In the genomic region with DNA sequence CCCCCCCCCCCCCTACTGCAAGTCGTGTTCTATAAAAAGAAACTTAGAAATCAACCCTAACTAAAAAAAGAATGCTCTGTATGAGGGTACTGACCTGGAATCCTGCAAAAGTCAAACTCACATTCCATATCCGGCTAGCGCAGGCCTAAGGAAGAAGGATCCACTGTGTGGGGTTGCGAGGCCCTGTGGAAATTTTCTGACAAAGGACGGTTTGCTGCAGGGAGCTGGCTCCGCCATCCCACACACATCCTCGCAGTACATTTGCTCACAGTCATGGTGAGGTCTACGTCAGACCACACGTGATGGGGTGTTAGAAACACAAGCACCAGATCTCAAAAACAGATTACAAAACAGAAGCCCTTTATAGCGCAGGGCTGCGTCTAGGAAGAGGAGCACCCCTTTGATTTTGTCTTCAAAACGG, we compare ENCODE assay signal across 7 mouse cellular contexts. TPM values are rescaled to one million over a fixed set of nuclear protein-coding genes. Genes with fewer than 3 reads are reported as not detected.
DNase-seq lines count a peak whose midpoint lies in the region; ATAC-seq and TF ChIP-seq lines count a peak whose summit lies in the region.

No protein-coding gene starts in this region.

- no peak overlapping the region; the same call in 1 of the 2 replicates for H3K9ac ChIP-seq in heart, postnatal 0 days (replicated peaks; ENCODE audit: low read depth, low read length)

- H3K36me3 ChIP-seq in heart, postnatal 0 days (replicated peaks; ENCODE audit: control insufficient read depth, insufficient read depth, low read length), result peaks cover 15% of the 10 kb centered on the region
- peaks cover 14% of the 10 kb centered on the region for H3K36me3 ChIP-seq in limb, embryonic 10.5 days

- 0 out of 2 replicates have a peak, but pooled peaks cover 4% of the 10 kb centered on the region for H3K9me3 ChIP-seq in heart, postnatal 0 days (replicated peaks; ENCODE audit: control insufficient read depth, low read length)
- H3K9me3 ChIP-seq in limb, embryonic 10.5 days (replicated peaks), result 0 out of 2 replicates have a peak, but pooled peaks cover 3% of the 10 kb centered on the region

- no peaks in the 10 kb centered on the region for H3K27me3 ChIP-seq in heart, postnatal 0 days (ENCODE audit: control insufficient read depth, insufficient read depth, low read length)
- no peaks in the 10 kb centered on the region for H3K27me3 ChIP-seq in limb, embryonic 10.5 days (ENCODE audit: low read depth, poor library complexity, severe bottlenecking)

- H3K4me3 ChIP-seq in heart, postnatal 0 days (ENCODE audit: low read depth, low read length), result no peak overlapping the region
- no peak overlapping the region for H3K4me3 ChIP-seq in limb, embryonic 10.5 days

- peak; percentile 83 for ATAC-seq in heart, postnatal 0 days (ENCODE audit: insufficient read depth, low read depth)
- ATAC-seq in erythroblast, adult 5-6 weeks (replicated peaks; ENCODE audit: low FRiP score, poor library complexity, severe bottlenecking), result no peak

- TF ChIP-seq CTCF in heart, postnatal 0 days (IDR thresholded peaks at IDR 0.05; ENCODE audit: low read depth), result no peak

- peak overlapping the region; percentile 36 for H3K4me2 ChIP-seq in heart, postnatal 0 days (ENCODE audit: low read depth, low read length)

- 20% methylated on average over 12 of the region's 12 CpGs for WGBS in heart, postnatal 0 days
- WGBS in limb, embryonic 10.5 days, result 85% methylated on average over 12 of the region's 12 CpGs

- no peak for TF ChIP-seq EP300 in heart, postnatal 0 days (IDR thresholded peaks at IDR 0.05; ENCODE audit: low read depth)

- DNase-seq in right cerebral cortex, adult 18-20 months, result peak; percentile 90
- DNase-seq in right cerebral cortex, postnatal 4 days, result no peak
- peak; percentile 59 for DNase-seq in heart, postnatal 0 days (ENCODE audit: low spot score)
- DNase-seq in limb, embryonic 10.5 days (ENCODE audit: low spot score), result no peak
- peak; percentile 58 for DNase-seq in thymus, postnatal 4 days
- DNase-seq in adrenal gland, postnatal 14 days, result no peak

- H3K4me1 ChIP-seq in heart, postnatal 0 days (ENCODE audit: control insufficient read depth, insufficient read depth), result peaks cover 26% of the 10 kb centered on the region
- peaks cover 11% of the 10 kb centered on the region for H3K4me1 ChIP-seq in limb, embryonic 10.5 days

- peak overlapping the region; percentile 85 for H3K27ac ChIP-seq in heart, postnatal 0 days (ENCODE audit: low read depth)
- H3K27ac ChIP-seq in limb, embryonic 10.5 days, result peak overlapping the region; percentile 61; the same call in 1 of the 2 replicates

RNA-seq across cellular contexts. Expression of gene Zbtb38, which starts 56.5 kb away (rescaled TPM):
- 31.8 and 44.5 TPM in 2 replicates for total RNA-seq in heart, postnatal 0 days (2014; rRNA removed; ENCODE audit: low replicate concordance)
- 27.5 and 28.7 TPM in 2 replicates for polyA plus RNA-seq in heart, postnatal 0 days (2015; fragmentation: Nextera tagmentation; extraction: Ambion mirVana)
- polyA plus RNA-seq in limb, embryonic 10.5 days (2016; fragmentation: Nextera tagmentation; extraction: Ambion mirVana), result 6.4 and 8.1 TPM in 2 replicates
- total RNA-seq in erythroblast, adult 5-6 weeks (2015; ENCODE audit: low replicate concordance), result 4.8 and 7.1 TPM in 2 replicates
- total RNA-seq in erythroblast, adult 5-6 weeks (2017; ENCODE audit: low replicate concordance), result 4.9 and 6.0 TPM in 2 replicates
- 41.5 and 52.1 TPM in 2 replicates for total RNA-seq in adrenal gland, postnatal 14 days (2021)

Comparison
In these comparisons a context has a peak if more than half of its experiments do, and no peak if none do; other contexts are left out.
1. DNase-seq: peak in right cerebral cortex, adult 18-20 months (single experiment), heart, postnatal 0 days (single experiment) and thymus, postnatal 4 days (single experiment); none in right cerebral cortex, postnatal 4 days (single experiment), limb, embryonic 10.5 days (single experiment) and adrenal gland, postnatal 14 days (single experiment).